Mouse (Mus musculus) embryo, embryonic 10.5 days (tissue): ENCODE results near the gene Osbpl8.
"Not testable (repeated sequence)": the region's sequence is repeated elsewhere in the genome, so short reads cannot be mapped to it uniquely, and the experiment has no call there.

ENCODE experiments used
- DNase-seq: peaks from one replicate; pipeline ENCODE4 v3.0.0-alpha.2; 2015; ENCODE audit warnings: low spot score

The Osbpl8 gene

GRCm38 (mm10) chr10:111185574-111186269 lies 21.2 kb downstream of the Osbpl8 start:
- no peak for DNase-seq

GRCm38 (mm10) chr10:111189022-111189555 lies 24.5 kb downstream of the Osbpl8 start:
- DNase-seq: no peak

DNA sequence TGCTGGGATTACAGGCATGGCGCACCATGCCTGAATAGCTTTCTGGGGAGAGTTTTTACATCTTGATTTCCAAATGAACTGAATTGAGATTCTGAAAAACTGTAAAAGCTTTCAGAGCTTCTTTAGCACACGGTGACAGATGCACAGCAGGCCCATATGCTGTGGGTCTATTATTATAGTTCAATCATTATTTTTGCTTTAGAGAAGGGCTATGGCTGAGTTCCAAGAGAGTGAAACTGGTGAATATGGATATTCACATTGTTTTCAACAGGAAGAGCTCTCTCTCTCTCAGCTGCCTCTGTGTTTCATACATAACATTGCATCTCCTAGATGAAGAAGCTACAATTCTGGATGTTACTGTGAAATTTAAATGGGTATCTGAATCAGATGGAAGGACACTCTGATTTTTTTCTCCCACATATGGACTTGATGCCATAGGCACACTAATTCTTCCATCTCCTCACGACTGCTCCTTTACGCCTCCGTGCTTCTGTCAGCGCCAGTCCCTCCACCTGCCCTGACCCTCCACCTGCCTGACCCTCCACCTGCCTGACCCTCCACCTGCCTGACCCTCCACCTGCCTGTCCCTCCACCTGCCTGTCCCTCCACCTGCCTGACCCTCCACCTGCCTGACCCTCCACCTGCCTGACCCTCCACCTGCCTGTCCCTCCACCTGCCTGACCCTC lies 25.7 kb downstream of the Osbpl8 start:
- DNase-seq: no peak

DNA sequence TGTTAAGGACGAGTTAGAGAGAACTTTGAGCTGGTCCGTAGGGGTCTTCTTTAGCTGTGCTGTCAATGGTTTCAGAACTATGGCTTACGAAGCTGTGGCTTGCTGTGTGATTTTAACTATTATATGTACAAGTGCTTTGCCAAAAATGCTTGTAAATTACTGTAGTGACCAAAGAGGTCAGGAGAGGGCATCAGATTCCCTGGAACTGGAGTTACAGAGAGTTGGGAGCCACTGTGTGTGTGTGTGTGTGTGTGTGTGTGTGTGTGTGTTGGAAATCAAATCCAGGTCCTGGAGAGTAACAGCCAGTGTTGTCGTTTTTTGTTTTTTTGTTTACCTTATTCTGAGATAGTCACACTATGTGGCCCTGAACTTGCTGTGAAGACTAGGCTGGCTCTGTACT lies 29.0 kb downstream of the Osbpl8 start:
- DNase-seq: no peak

DNA sequence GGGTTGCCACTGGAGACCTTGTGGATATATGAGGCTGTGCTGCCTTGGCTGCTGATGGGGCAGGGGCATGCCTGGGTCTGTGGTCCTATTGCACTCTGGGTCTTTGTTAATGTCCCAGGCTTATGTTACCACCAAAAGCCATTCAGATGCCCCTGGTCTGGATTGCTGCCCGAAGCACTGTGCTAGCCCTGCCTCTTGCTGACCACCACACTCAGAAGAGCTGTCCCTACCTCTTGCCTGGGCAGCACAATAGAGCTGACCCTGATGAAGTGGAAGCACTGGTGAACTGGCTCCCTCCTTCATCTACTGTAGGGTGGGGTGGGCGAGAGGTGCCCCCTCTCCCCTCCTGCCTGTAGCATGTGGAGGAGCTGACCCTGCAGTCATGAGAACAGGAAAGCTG lies 31.6 kb downstream of the Osbpl8 start:
- no peak for DNase-seq

GRCm38 (mm10) chr10:111198705-111199104 lies 34.2 kb downstream of the Osbpl8 start:
- not testable (repeated sequence) for DNase-seq

- DNase-seq: no peak
Measured at GRCm38 (mm10) chr10:111201120-111201519, 36.6 kb downstream of the Osbpl8 start.

DNA sequence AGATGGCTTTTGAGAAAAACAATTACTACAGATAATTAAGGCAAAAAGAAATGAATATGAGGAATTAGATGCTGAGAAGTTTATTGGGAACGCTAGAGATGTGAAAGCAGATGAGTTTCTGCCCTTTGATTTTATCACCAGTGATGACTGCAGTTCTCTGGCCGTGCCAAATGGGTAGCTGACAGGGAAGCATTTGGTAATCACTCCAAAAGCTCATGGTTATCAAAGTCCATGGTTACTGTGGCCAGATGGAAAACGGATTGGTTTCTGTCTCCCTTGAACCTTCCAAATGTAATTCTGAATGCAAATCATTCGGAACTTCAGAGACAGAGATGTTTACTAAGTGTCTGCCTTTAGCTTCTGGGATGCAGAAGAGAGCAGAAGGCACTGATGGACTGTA lies 37.1 kb downstream of the Osbpl8 start:
- no peak for DNase-seq

GRCm38 (mm10) chr10:111204089-111204488 lies 39.5 kb downstream of the Osbpl8 start:
- no peak for DNase-seq

DNA sequence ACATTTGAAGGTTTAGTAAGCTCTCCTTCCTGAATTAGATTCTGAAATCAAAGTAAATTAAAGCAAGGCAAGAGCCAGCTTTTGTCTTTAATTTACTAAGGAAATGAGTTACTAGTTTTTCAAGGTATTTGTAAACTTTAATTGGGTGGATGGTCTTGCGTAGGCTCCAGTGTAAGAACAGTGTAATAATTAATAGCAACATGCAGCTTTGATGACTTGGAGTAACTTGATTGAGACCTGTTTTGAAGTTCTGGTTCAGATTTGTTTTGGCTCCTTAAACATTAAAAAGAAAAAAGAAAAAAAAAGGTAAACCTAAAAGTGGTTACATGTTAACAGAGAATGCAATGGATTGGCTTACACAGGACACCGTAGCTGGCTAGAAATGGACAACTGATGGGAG lies 40.9 kb downstream of the Osbpl8 start:
- DNase-seq: no peak

GRCm38 (mm10) chr10:111207386-111207785 lies 42.8 kb downstream of the Osbpl8 start:
- DNase-seq: no peak

DNA sequence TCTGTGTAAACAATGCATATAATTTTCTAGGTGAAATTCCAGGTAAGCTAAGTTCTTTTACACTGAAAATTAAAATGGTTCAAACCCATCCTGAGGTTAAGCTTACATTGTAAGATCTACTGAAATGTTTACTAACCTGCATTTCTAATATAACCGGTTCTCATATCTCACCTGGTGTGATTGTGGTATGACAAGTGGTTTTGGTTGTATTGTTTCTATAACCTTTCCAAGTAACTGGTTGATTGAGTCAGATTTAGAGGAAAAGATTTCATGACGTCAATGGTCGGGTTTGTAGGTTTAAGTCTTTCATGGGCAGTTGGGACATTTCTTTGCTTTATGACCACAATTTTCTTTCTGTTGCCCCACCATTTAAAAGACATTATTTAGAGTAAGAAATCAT lies 49.5 kb downstream of the Osbpl8 start:
- no peak for DNase-seq

- no peak for DNase-seq
Measured at GRCm38 (mm10) chr10:111214696-111215095, 50.1 kb downstream of the Osbpl8 start.

DNA sequence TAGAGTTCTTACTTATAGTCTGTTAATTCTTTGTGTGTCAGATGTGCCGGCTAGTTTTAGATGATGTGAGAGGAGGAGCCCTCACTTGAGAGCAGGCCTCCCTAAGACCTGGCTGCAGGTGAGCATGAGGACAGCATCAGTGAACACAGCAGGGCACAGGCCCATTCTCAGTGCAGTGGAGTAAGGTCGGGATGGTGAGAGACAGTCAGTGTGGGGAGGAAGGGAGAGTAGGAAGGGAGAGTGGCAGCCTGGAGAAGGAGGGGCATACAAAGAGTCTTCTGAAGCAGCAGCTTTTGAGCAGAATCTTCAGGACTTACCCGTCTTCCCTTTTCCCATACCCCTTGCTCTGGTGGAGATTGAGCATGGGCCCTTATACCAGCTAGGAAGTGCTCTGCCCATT lies 51.0 kb downstream of the Osbpl8 start:
- no peak for DNase-seq

GRCm38 (mm10) chr10:111216111-111216510 lies 51.6 kb downstream of the Osbpl8 start:
- DNase-seq: no peak

GRCm38 (mm10) chr10:111222535-111222934 lies 58.0 kb downstream of the Osbpl8 start:
- no peak for DNase-seq

- DNase-seq: peak; percentile 38
Measured at GRCm38 (mm10) chr10:111223218-111223830, 58.8 kb downstream of the Osbpl8 start.

- no peak for DNase-seq
Measured at GRCm38 (mm10) chr10:111224696-111225095, 60.1 kb downstream of the Osbpl8 start.

DNA sequence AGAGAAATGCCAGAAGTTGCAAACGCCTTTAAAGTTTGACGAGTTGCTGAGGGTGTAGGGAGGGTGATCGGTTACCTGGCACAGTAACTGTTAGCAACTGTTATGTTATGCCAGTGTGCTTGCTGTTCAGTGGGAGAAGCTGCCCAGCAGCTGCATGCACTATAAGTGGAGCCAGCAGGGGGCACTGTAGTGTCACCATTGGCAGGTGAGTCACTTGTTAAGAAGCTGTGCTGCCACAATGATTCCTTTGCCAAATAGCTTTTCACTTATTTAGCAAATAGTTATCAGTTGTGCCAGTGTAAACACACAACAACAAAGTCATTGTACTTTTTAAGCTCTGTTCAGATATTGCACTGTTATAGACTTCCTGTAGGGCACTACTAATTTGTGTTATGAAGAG lies 62.0 kb downstream of the Osbpl8 start:
- DNase-seq: peak; percentile 91

DNA sequence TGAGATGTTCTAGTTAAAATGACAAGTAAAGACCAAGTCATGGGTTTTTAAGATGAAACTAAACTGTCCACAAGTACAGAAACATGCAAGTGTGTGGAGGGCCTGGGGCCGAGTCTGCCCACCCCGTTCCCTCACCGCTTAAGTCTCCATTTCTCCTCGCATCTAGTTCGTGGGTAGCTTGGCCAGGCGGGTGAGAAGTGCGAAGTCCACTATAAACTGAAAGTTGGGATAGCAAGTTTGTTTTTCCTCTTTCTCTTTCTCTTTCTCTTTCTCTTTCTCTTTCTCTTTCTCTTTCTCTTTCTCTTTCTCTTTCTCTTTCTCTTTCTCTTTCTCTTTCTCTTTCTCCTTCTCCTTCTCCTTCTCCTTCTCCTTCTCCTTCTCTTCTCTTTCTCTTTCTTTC lies 67.7 kb downstream of the Osbpl8 start:
- not testable (repeated sequence) for DNase-seq

GRCm38 (mm10) chr10:111233476-111234130 lies 69.1 kb downstream of the Osbpl8 start:
- DNase-seq: no peak

- DNase-seq: no peak
Measured at GRCm38 (mm10) chr10:111234450-111235288, 70.1 kb downstream of the Osbpl8 start.
